Mouse (Mus musculus): ENCODE results near the gene Dld. TPM values are rescaled to one million over a fixed set of nuclear protein-coding genes. Genes with fewer than 3 reads are reported as not detected.

Gene Dld
- polyA plus RNA-seq, 1 experiment = 4.4 TPM

GRCm38 (mm10) chr12:31382451-31382850 is 31.2 kb upstream of the Dld start:
- peaks cover 6% of the 10 kb centered on the region; the same call in 1 of the 2 replicates for H3K4me1 ChIP-seq (ENCODE audit: control insufficient read depth, insufficient read depth, insufficient read length, low read length)
- no peak overlapping the region for H3K27ac ChIP-seq (ENCODE audit: insufficient read depth, low read depth, low read length)
- no peak overlapping the region for H3K4me3 ChIP-seq (ENCODE audit: low read depth, low read length)
- WGBS = 74% methylated on average over 2 of the region's 2 CpGs
- TF ChIP-seq CTCF (IDR thresholded peaks at IDR 0.05; ENCODE audit: extremely low read depth, insufficient read length, insufficient replicate concordance, low read depth, low read length) (no peak), POLR2A (IDR thresholded peaks at IDR 0.05; ENCODE audit: low read depth, low read length) (no peak)
- no peaks in the 10 kb centered on the region for H3K27me3 ChIP-seq (ENCODE audit: control insufficient read depth, insufficient read depth, low read length)
- no peaks in the 10 kb centered on the region for H3K36me3 ChIP-seq (ENCODE audit: control insufficient read depth, insufficient read depth, low read length)

GRCm38 (mm10) chr12:31380878-31381277 is 29.6 kb upstream of the Dld start:
- no peak for TF ChIP-seq POLR2A (IDR thresholded peaks at IDR 0.05; ENCODE audit: low read depth, low read length)
- TF ChIP-seq CTCF (IDR thresholded peaks at IDR 0.05; ENCODE audit: extremely low read depth, insufficient read length, insufficient replicate concordance, low read depth, low read length) = no peak
- WGBS = 6% methylated on average over 2 of the region's 2 CpGs
- Histone ChIP-seq H3K4me1 (ENCODE audit: control insufficient read depth, insufficient read depth, insufficient read length, low read length) (peaks cover 15% of the 10 kb centered on the region; the same call in 1 of the 2 replicates), H3K36me3 (ENCODE audit: control insufficient read depth, insufficient read depth, low read length) (no peaks in the 10 kb centered on the region), H3K4me3 (ENCODE audit: low read depth, low read length) (no peak overlapping the region), H3K27me3 (ENCODE audit: control insufficient read depth, insufficient read depth, low read length) (no peaks in the 10 kb centered on the region), H3K27ac (ENCODE audit: insufficient read depth, low read depth, low read length) (no peak overlapping the region)

- 81% methylated on average over 11 of the region's 11 CpGs for WGBS
- peak overlapping the region; percentile 88; the same call in 1 of the 2 replicates for H3K27ac ChIP-seq (ENCODE audit: insufficient read depth, low read depth, low read length)
- TF ChIP-seq CTCF (IDR thresholded peaks at IDR 0.05; ENCODE audit: extremely low read depth, insufficient read length, insufficient replicate concordance, low read depth, low read length) (no peak), POLR2A (IDR thresholded peaks at IDR 0.05; ENCODE audit: low read depth, low read length) (no peak)
These were observed 26.0 kb upstream of the Dld start for GRCm38 (mm10) chr12:31377241-31377640.

GRCm38 (mm10) chr12:31376326-31376950 is 25.2 kb upstream of the Dld start:
- H3K4me1 ChIP-seq (ENCODE audit: control insufficient read depth, insufficient read depth, insufficient read length, low read length) = peaks cover 18% of the 10 kb centered on the region; the same call in 1 of the 2 replicates
- no peaks in the 10 kb centered on the region for H3K36me3 ChIP-seq (ENCODE audit: control insufficient read depth, insufficient read depth, low read length)
- no peaks in the 10 kb centered on the region for H3K27me3 ChIP-seq (ENCODE audit: control insufficient read depth, insufficient read depth, low read length)
- TF ChIP-seq POLR2A (IDR thresholded peaks at IDR 0.05; ENCODE audit: low read depth, low read length) = no peak
- peak; percentile 52; the same call in 1 of the 2 replicates for TF ChIP-seq CTCF (IDR thresholded peaks at IDR 0.05; ENCODE audit: extremely low read depth, insufficient read length, insufficient replicate concordance, low read depth, low read length)
- 14% methylated on average over 13 of the region's 13 CpGs for WGBS
- H3K27ac ChIP-seq (ENCODE audit: insufficient read depth, low read depth, low read length) = peak overlapping the region; percentile 24; the same call in 1 of the 2 replicates
- H3K4me3 ChIP-seq (ENCODE audit: low read depth, low read length) = no peak overlapping the region

More at GRCm38 (mm10) chr12:31377241-31377640, 26.0 kb upstream of the Dld start:
- Histone ChIP-seq H3K36me3 (ENCODE audit: control insufficient read depth, insufficient read depth, low read length) (no peaks in the 10 kb centered on the region), H3K27me3 (ENCODE audit: control insufficient read depth, insufficient read depth, low read length) (no peaks in the 10 kb centered on the region), H3K4me3 (ENCODE audit: low read depth, low read length) (no peak overlapping the region), H3K4me1 (ENCODE audit: control insufficient read depth, insufficient read depth, insufficient read length, low read length) (peaks cover 18% of the 10 kb centered on the region; the same call in 1 of the 2 replicates)

- peaks cover 15% of the 10 kb centered on the region; the same call in 1 of the 2 replicates for H3K4me1 ChIP-seq (ENCODE audit: control insufficient read depth, insufficient read depth, insufficient read length, low read length)
- H3K36me3 ChIP-seq (ENCODE audit: control insufficient read depth, insufficient read depth, low read length) = no peaks in the 10 kb centered on the region
- 72% methylated on average over 4 of the region's 4 CpGs for WGBS
- TF ChIP-seq POLR2A (IDR thresholded peaks at IDR 0.05; ENCODE audit: low read depth, low read length) (no peak), CTCF (IDR thresholded peaks at IDR 0.05; ENCODE audit: extremely low read depth, insufficient read length, insufficient replicate concordance, low read depth, low read length) (no peak)
- H3K27ac ChIP-seq (ENCODE audit: insufficient read depth, low read depth, low read length) = no peak overlapping the region
- no peaks in the 10 kb centered on the region for H3K27me3 ChIP-seq (ENCODE audit: control insufficient read depth, insufficient read depth, low read length)
- no peak overlapping the region for H3K4me3 ChIP-seq (ENCODE audit: low read depth, low read length)
These were observed 24.0 kb upstream of the Dld start for GRCm38 (mm10) chr12:31375283-31375615.

- 31% methylated on average over 9 of the region's 9 CpGs for WGBS
- peak; percentile 87; the same call in 1 of the 2 replicates for TF ChIP-seq CTCF (IDR thresholded peaks at IDR 0.05; ENCODE audit: extremely low read depth, insufficient read length, insufficient replicate concordance, low read depth, low read length)
- TF ChIP-seq POLR2A (IDR thresholded peaks at IDR 0.05; ENCODE audit: low read depth, low read length) = no peak
- H3K4me1 ChIP-seq (ENCODE audit: control insufficient read depth, insufficient read depth, insufficient read length, low read length) = peaks cover 15% of the 10 kb centered on the region; the same call in 1 of the 2 replicates
- no peaks in the 10 kb centered on the region for H3K36me3 ChIP-seq (ENCODE audit: control insufficient read depth, insufficient read depth, low read length)
- no peak overlapping the region for H3K4me3 ChIP-seq (ENCODE audit: low read depth, low read length)
- H3K27me3 ChIP-seq (ENCODE audit: control insufficient read depth, insufficient read depth, low read length) = no peaks in the 10 kb centered on the region
- H3K27ac ChIP-seq (ENCODE audit: insufficient read depth, low read depth, low read length) = no peak overlapping the region
These were observed 23.5 kb upstream of the Dld start for GRCm38 (mm10) chr12:31374603-31375282.

- WGBS = 59% methylated on average over 7 of the region's 7 CpGs
- no peak for TF ChIP-seq CTCF (IDR thresholded peaks at IDR 0.05; ENCODE audit: extremely low read depth, insufficient read length, insufficient replicate concordance, low read depth, low read length)
- no peak for TF ChIP-seq POLR2A (IDR thresholded peaks at IDR 0.05; ENCODE audit: low read depth, low read length)
These were observed 18.4 kb upstream of the Dld start for GRCm38 (mm10) chr12:31369656-31370055.

More at GRCm38 (mm10) chr12:31369656-31370055, 18.4 kb upstream of the Dld start:
- H3K27ac ChIP-seq (ENCODE audit: insufficient read depth, low read depth, low read length) = no peak overlapping the region
- no peak overlapping the region for H3K4me3 ChIP-seq (ENCODE audit: low read depth, low read length)
- H3K36me3 ChIP-seq (ENCODE audit: control insufficient read depth, insufficient read depth, low read length) = no peaks in the 10 kb centered on the region
- no peaks in the 10 kb centered on the region for H3K4me1 ChIP-seq (ENCODE audit: control insufficient read depth, insufficient read depth, insufficient read length, low read length)
- no peaks in the 10 kb centered on the region for H3K27me3 ChIP-seq (ENCODE audit: control insufficient read depth, insufficient read depth, low read length)
